Mouse (Mus musculus) lung, adult 2 months (tissue): Measurements from ENCODE around the gene Myrip. TPM values are rescaled to one million over a fixed set of nuclear protein-coding genes. Genes with fewer than 3 reads are reported as not detected.
"Not testable (repeated sequence)": the region's sequence is repeated elsewhere in the genome, so short reads cannot be mapped to it uniquely, and the experiment has no call there.

Experiments
- DNase-seq: peaks from one replicate; pipeline ENCODE4 v3.0.0; 2022
- H3K4me1 ChIP-seq: fragments of 200-500 bp; 2 replicates; pipeline ENCODE4 v1.6.1; 2011; ENCODE audit warnings: low read length; ENCODE audit not compliant: control insufficient read depth, insufficient read depth
- H3K4me3 ChIP-seq: fragments of 200-500 bp; replicated peaks from 2 replicates; pipeline ENCODE3; 2011; ENCODE audit warnings: low read depth, mild to moderate bottlenecking, control low read depth, low read length; ENCODE audit errors: extremely low read depth
- CTCF ChIP-seq: fragments of 200-500 bp; IDR thresholded peaks from 2 replicates; pipeline ENCODE4 v1.5.1; 2011; ENCODE audit warnings: mild to moderate bottlenecking, low read length, control low read depth; ENCODE audit not compliant: insufficient read depth
- POLR2A ChIP-seq: fragments of 200-500 bp; IDR thresholded peaks from 2 replicates; pipeline ENCODE4 v1.6.1; 2011; ENCODE audit warnings: low read depth, mild to moderate bottlenecking, control low read depth, low read length, borderline replicate concordance; ENCODE audit errors: extremely low read depth
- WGBS: fragments of 180-500 bp; shearing (Covaris S2); methylation state at CpG from one replicate; pipeline ENCODE4 v1.1.7; 2018; 5-methylcytosine and 5-hydroxymethylcytosine counted together
- polyA plus RNA-seq: library from polyadenylated mRNA; depleted of rRNA; stranded (reverse); fragments of >200 nt; gene quantifications from 2 replicates; pipeline ENCODE4 v1.2.3, GENCODE M21; 2012; rRNA removed

Myrip gene
- polyA plus RNA-seq: 5.9 and 9.0 TPM in 2 replicates

DNA sequence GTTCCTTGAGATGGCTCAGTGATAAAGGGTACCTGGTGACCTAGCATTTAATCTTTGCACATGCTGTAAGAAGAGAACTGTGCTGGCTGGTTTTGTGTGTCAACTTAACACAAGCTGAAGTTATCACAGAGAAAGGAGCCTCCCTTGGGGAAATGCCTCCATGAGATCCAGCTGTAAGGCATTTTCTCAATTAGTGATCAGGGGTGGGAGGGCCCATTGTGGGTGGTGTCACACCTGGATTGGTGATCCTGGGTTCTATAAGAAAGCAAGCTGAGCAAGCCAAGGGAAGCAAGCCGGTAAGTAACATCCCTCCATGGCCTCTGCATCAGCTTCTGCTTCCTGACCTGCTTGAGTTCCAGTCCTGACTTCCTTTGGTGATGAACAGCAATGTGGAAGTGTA is at the start of gene Myrip:
Gene Myrip (plus strand): TSS at position 301 of the 400 bp plus-strand sequence.
- WGBS: 52% methylated on average over 1 of the region's 1 CpGs

DNA sequence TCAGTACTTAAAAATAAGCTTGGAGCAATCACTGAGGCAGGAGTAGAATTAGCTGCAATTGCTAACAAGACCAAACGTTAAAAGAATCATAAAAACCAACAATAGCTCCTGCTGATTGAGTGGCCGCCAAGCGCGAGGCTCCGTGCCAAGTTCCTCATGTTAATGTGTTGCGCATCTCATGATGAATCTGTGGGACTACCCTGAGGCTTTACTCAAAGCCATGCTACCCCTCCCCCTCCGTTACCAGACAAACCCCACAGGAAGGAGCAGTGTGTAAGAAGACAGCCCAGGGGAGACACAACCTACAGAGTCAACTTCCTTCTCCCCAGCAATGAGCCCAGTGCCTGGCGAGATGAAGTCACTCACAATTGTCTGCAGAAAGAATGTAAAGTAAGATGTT is 41.5 kb upstream of the Myrip start:
- TF ChIP-seq POLR2A (no peak), CTCF (no peak)
- Histone ChIP-seq H3K4me1 (no peaks in the 10 kb centered on the region), H3K4me3 (no peak overlapping the region)
- no peak for DNase-seq
- 41% methylated on average over 8 of the region's 8 CpGs for WGBS

More for the DNA sequence above, at the start of gene Myrip:
- not testable (repeated sequence) for DNase-seq, H3K4me1 ChIP-seq, H3K4me3 ChIP-seq

DNA sequence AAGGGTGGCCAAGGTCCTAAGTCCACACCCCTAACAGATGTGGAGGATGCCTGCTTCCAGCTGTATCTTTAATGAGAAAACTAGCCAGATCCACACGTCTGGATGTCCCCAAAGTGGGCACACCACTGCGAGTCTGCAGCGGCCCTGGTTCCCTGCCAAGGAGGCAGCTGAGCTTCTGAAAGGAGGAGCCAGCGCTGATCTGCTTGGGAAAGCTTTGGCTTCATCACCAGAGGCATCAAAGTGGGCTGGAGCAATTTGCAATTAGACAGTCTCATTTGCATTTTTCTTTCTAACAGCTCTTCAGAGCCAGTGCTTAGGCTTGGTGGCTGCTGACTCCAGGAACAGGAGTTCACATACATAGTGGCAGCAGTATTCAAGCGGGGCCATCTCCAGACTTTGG is 37.3 kb upstream of the Myrip start:
- H3K4me1 ChIP-seq: no peaks in the 10 kb centered on the region
- TF ChIP-seq POLR2A (no peak), CTCF (no peak)
- 63% methylated on average over 5 of the region's 5 CpGs for WGBS
- no peak overlapping the region for H3K4me3 ChIP-seq
- no peak for DNase-seq

DNA sequence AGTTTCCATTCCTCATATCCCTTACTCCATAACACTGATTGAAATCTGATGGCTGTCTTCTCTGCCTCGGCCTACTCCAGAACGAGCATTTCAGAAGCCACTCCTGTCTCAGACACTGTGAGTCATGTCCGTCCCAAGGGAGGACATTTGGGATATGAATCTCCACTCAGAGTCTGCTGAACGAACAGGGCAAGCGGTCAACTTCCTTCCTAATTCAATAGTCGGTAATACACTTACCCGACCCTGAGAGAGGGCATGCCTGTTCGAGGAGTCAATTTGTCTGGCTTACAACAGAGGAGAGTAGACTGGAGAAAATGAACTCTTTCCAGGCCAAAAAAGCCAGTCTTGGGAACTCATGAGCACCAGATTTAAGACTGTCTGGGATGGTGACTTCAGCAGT is 28.2 kb upstream of the Myrip start:
- no peak for DNase-seq
- no peak for TF ChIP-seq CTCF
- no peak for TF ChIP-seq POLR2A
- WGBS: 45% methylated on average over 8 of the region's 8 CpGs
- Histone ChIP-seq H3K4me1 (no peaks in the 10 kb centered on the region), H3K4me3 (no peak overlapping the region)

DNA sequence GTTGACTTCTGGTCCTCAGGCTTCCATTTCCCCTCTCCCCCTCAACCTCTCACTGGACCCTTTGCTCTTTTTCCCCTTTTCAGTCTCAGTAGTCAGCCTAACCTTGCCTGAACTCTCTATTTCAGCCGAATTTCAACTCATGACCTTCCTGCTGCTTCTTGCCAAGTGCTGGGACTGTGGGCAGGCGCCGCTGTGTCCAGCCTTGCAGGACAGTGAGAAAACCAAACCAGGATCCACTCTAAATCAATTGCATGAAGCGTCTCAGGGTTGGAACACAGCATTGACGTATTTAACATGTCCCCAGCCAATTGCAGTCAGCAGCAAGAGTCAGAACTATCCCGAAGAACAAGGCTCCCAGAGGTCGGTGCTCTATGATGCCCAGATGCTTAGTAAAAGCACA is 26.1 kb upstream of the Myrip start:
- no peak for DNase-seq
- no peaks in the 10 kb centered on the region for H3K4me1 ChIP-seq
- TF ChIP-seq POLR2A: no peak
- TF ChIP-seq CTCF: no peak
- WGBS: 61% methylated on average over 7 of the region's 7 CpGs
- H3K4me3 ChIP-seq: no peak overlapping the region

DNA sequence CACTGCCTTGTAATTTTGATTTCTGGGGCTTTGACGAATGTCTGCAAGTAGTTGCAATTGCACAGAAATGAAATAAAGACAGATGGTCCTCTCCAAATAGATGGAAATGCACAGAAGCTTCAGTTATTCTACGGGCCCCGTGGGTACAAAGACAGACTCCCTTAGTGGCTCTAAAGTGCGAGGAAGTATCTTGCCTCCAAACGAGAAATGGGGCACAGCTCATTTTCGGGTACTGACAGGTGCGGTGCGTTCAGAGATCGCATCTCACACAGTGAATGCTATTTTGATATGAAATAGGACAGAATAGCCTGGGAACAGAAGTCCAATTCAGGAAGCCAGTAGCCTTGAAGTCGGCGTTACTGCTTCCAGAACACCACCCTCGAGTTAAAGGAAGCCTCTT is 20.2 kb upstream of the Myrip start:
- H3K4me1 ChIP-seq: no peaks in the 10 kb centered on the region
- no peak for DNase-seq
- H3K4me3 ChIP-seq: no peak overlapping the region
- 84% methylated on average over 12 of the region's 12 CpGs for WGBS
- TF ChIP-seq CTCF (no peak), POLR2A (no peak)

DNA sequence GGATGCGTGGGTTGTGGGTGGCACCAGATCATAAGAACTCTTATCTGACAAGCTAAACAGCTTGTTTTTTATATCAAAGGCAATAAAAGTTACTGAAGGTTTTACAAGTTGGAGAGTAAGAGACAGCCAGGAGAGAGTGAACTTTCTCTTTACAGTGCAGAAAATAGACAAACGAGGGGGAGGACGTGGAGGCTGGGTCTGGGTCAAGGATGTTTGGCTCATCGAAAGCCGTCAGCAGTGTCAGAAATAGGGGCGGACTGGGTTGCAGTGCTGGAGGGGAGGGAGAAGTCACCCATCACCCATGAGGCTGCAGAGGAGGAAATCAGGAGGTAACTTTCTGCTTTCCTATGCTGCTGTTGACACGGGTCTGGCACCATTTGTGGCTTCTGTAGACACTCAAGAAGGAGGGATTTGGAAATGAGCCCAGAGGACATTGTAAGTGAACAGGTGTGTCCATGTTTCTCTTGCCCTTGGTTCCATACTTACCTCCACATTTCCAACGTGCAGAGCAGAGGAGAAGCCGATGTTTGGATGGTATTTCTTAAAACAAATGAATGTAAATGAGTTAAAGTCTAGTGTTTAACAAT is 18.8 kb upstream of the Myrip start:
- no peak for DNase-seq
- no peak for TF ChIP-seq CTCF
- no peak for TF ChIP-seq POLR2A
- WGBS: 42% methylated on average over 9 of the region's 9 CpGs

DNA sequence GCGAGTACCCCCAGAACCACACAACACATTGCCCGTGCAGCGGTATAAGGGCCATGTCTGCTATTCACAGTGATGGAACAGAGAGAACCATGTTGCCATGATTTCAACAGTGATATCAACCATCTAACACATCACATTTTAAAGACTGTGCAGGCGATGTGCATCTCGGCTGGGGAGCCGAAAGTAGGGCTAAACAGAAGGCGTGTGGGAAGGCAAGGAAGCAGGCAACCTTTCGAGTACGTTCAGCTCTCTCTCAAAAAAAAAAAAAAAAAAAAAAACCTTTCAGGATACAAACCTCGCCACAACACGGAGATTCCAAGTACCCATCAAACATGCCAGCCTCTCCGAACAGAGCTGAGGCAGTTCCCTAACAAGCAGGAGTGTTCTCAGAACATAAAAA is 17.8 kb upstream of the Myrip start:
- no peak for DNase-seq
- Histone ChIP-seq H3K4me1 (no peaks in the 10 kb centered on the region), H3K4me3 (no peak overlapping the region)
- WGBS: 80% methylated on average over 12 of the region's 12 CpGs
- no peak for TF ChIP-seq POLR2A

More for the DNA sequence above, 18.8 kb upstream of the Myrip start:
- no peaks in the 10 kb centered on the region for H3K4me1 ChIP-seq
- H3K4me3 ChIP-seq: no peak overlapping the region

DNA sequence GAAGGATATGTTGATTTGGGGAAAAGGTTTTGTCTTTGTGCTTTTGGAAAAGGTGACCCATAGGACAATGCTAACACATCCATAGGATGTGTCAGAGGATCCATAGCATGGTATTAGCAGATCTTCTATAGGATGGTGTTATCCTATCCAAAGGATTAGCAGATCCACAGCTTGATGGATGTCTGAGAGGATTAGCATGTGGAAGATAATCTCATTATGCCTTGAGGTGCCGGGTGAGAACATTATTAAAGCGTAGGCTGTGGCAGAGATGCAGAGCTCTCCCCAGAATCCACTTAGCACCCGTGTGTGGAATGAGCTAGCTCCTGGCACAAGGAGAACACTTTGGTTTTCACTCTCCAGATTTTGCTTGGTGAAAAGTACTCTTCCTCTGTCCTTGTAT is 13.3 kb upstream of the Myrip start:
- WGBS: 51% methylated on average over 3 of the region's 3 CpGs
- no peaks in the 10 kb centered on the region for H3K4me1 ChIP-seq

DNA sequence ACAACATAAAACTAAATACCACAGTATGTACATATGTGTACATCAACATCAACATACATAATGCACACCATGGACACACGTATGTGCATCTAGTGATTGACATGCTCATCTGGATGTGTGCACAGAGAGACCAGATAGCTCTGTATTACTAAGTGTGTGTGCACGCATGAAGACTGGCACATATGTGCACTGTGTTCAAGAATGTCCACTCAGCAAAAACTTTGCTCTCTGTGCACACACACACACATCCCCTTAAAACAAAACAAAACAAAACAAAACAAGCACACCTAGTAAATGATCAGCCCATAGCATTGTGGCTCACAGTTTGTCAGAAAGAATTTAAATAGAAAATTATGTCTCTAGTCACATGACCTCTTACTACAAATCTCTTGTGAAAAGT is 10.9 kb upstream of the Myrip start:
- no peak for DNase-seq
- H3K4me1 ChIP-seq: no peaks in the 10 kb centered on the region
- no peak overlapping the region for H3K4me3 ChIP-seq
- TF ChIP-seq POLR2A (no peak), CTCF (no peak)
- WGBS: 92% methylated on average over 2 of the region's 2 CpGs

More for the DNA sequence above, 13.3 kb upstream of the Myrip start:
- H3K4me3 ChIP-seq: no peak overlapping the region
- TF ChIP-seq POLR2A (no peak), CTCF (no peak)
- no peak for DNase-seq
